Mouse (Mus musculus): ENCODE measurements around the gene Mrpl33.

DNA sequence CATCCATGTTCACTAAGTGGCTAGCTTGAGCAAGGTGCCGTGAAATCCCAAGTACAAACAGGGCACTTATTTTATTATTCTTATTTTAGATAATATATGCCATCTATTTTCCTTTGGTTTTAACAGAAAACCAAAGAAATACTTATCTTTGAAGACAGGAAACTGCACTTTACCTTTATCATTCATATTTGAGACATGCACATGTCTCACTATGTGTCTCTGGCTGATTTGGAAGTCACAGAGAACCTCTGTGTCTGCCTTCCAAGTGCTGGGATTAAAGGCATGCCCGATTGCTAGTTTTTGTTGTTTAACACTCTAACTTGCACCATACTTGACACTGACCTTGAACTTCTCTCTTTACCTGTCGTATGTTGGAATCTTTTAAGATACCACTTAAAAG lies 91.2 kb downstream of the Mrpl33 start:
- TF ChIP-seq CTCF (IDR thresholded peaks at IDR 0.05) (no peak), EP300 (IDR thresholded peaks at IDR 0.05) (no peak)

Measured in lung, postnatal 0 days (tissue).